Mouse (Mus musculus) frontal cortex, postnatal 25 days (tissue): ENCODE measurements around the gene Bhlhe23.

ENCODE experiments used
- DNase-seq, 2 experiments: peaks; one replicate each; pipeline ENCODE4 v3.0.0; 2022; ENCODE audit warnings: low spot score in 2 of 2

Bhlhe23 gene

DNA sequence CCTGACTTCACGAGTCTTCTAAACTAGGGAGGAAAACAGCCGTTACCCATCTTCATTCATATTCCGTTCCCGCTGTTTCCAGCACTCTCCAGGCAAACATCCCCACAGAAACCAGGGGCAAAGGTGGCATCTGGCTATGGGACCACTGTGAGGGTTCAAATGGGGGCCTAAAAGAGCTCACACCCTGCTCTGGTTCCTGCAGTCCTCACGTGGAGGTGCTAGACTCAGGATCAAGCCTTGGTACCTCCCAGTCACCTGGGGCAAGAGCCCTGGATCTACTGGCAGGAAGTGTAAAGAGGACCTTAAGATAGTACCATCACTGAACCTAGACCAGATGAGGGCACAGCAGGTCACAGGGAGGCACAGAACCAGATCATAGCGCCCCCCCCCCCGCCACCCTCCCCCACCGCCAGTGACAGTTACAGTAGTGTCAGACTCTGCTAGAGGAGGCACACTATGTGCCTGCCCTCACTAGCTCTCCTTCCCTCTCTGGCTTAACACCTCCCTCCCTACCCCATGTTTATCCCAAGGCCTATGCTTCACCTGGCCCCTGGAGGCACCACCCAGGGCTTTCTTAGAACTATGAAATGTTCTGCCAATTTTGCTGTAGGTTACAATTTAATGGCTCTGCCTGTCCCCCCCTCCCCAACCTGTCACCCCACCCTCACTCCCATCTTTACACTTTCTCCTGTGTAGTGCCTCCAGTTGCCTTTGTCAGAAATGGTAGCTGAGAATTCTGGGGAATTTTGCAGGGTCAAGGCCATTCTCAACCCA, 50.7 kb downstream of the Bhlhe23 start:
- no peak for DNase-seq

DNA sequence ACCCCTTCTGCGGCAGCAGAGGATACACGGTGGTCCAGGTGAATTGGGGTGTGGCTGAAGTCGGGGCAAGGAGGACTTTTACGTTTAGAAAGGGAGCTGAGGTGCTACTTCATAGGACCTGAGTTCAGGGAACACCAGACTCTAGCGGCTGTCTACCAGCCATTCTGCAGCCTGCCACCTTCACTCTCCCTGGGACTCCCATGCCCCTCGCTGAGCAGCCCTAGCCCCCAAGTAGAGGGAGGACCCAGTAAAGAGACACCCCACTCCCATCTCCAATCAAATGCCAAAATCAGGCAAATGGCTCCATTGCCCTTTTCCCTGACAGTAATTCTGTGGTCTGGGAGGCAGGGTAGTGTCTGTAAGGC, 51.3 kb downstream of the Bhlhe23 start:
- DNase-seq = no peak

DNA sequence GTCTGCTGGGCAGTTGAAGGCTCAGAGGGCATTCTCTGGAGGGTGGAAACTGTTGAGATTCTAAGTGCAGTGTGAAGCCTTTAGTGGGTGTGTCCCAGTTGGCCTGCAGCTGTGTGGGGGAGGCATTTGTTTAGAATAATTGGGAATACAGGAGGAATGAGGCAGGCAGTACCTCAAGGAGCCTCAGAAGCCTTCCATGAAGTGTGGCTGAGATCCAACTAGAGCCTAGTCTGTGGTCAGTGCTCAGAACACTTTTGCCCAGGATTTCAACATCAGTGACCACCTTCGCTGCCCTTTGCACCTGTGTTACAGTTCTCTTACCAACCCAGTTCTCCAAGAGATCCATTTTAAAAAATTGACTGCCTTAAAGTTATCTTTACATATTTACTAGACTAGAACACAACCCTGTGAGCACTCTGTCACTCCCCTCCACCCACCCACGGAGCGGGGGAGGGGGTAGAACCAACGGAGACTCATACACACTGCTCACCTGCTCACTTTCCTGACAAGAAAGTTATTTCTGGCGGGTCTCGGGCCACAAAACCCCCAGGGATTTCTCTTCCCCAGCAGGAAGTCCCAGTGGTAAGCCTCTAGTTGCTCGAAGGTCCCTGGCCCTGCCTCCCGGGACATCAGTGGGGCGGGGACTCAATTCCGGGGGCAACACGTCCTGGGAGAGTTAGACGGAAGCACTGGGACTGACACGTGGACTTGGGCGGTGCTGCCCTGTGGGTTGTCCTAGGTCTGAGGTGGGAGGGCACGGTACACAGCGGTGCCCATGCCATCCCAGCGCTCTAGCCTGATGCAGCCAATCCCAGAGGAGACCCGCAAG, 51.9 kb downstream of the Bhlhe23 start, which contains the start of gene Slc17a9:
Slc17a9 (plus strand) TSS at position 679 of the 829 bp plus-strand sequence.
- no peak for DNase-seq
